In genomic region chr9:69372871-69373270, GRCm38 (mm10) we compare ENCODE assay signal across 8 mouse cellular contexts.
"Had no signal": no experiment of that assay in that cellular context is flagged by ENCODE, and none has a peak within 500 bp of the region (broad histone marks: within the 10 kb centered on the region; RNA-seq: fewer than 3 reads in every experiment).

No protein-coding gene starts in this region.

- DNase-seq: kidney, adult 9 months; kidney, postnatal 36 days; layer of hippocampus, adult 9-11 months; layer of hippocampus, postnatal 36 days; liver, embryonic 13.5 days; liver, postnatal 0 days; lung, postnatal 14 days; thymus, postnatal 36 days had no signal
